Mouse (Mus musculus): ENCODE measurements around the gene Csnk1g1.

GRCm38 (mm10) chr9:66053620-66054019 is 144.9 kb downstream of the Csnk1g1 start:
- TF ChIP-seq CTCF (IDR thresholded peaks at IDR 0.05; ENCODE audit: extremely low read depth, insufficient read depth, insufficient read length, insufficient replicate concordance) (no peak), POLR2A (IDR thresholded peaks at IDR 0.05; ENCODE audit: low read depth, low read length) (no peak)
